Mouse (Mus musculus) C2C12 (cell line): Measurements from ENCODE around the gene Lsp1. TPM values are rescaled to one million over a fixed set of nuclear protein-coding genes. Genes with fewer than 3 reads are reported as not detected.

Experiments
- H3K27me3 ChIP-seq: one replicate; pipeline ENCODE4 v1.6.1; 2011; ENCODE audit not compliant: control insufficient read depth, insufficient read depth, insufficient read length
- H3K36me3 ChIP-seq: one replicate; pipeline ENCODE4 v1.6.1; 2011; ENCODE audit not compliant: control insufficient read depth, insufficient read depth
- H3K4me3 ChIP-seq: one replicate; pipeline ENCODE4 v1.5.1; 2011; ENCODE audit warnings: mild to moderate bottlenecking, control low read depth; ENCODE audit not compliant: poor library complexity, insufficient read depth, severe bottlenecking
- H3K79me2 ChIP-seq: one replicate; pipeline ENCODE4 v1.6.1; 2011; ENCODE audit not compliant: control insufficient read depth, insufficient read depth
- H3K79me3 ChIP-seq: one replicate; pipeline ENCODE4 v1.6.1; 2011; ENCODE audit warnings: low read depth, control low read depth
- H3ac ChIP-seq: one replicate; pipeline ENCODE3; 2011; ENCODE audit warnings: low read depth; ENCODE audit not compliant: control insufficient read depth, insufficient read length
- CEBPB ChIP-seq: IDR thresholded peaks from one replicate; pipeline ENCODE4 v1.6.1; 2011; ENCODE audit warnings: low read depth, mild to moderate bottlenecking, control low read depth, moderate library complexity
- CTCF ChIP-seq: IDR thresholded peaks from one replicate; pipeline ENCODE4 v1.5.1; 2011; ENCODE audit not compliant: control insufficient read depth, insufficient read depth, insufficient read length
- FOSL1 ChIP-seq: IDR thresholded peaks from one replicate; pipeline ENCODE4 v1.8.0; 2011; ENCODE audit warnings: mild to moderate bottlenecking, low read length; ENCODE audit not compliant: poor library complexity, insufficient read depth, severe bottlenecking
- MAX ChIP-seq: IDR thresholded peaks from one replicate; pipeline ENCODE4 v1.6.1; 2011; ENCODE audit warnings: mild to moderate bottlenecking, control low read depth
- MYOD1 ChIP-seq: IDR thresholded peaks from one replicate; pipeline ENCODE4 v1.6.1; 2011; ENCODE audit warnings: low read depth; ENCODE audit not compliant: control insufficient read depth, insufficient read length
- MYOG ChIP-seq: IDR thresholded peaks from one replicate; pipeline ENCODE4 v1.6.1; 2011; ENCODE audit not compliant: control insufficient read depth, insufficient read length; ENCODE audit errors: extremely low read depth
- USF1 ChIP-seq: IDR thresholded peaks from one replicate; pipeline ENCODE4 v1.6.1; 2011; ENCODE audit warnings: low read depth, mild to moderate bottlenecking, control low read depth, moderate library complexity
- polyA plus RNA-seq: library from polyadenylated mRNA; unstranded; fragments of >200 nt; fragmentation: generic; extraction: Trizol; gene quantifications from one replicate; pipeline ENCODE4 v1.2.1, GENCODE M21; 2012; ENCODE audit warnings: missing spikeins

Gene Lsp1
- polyA plus RNA-seq, 1 experiment: 96.1 TPM

GRCm38 (mm10) chr7:142538766-142539165 lies 78.2 kb downstream of the Lsp1 start:
- TF ChIP-seq CEBPB (no peak), MAX (no peak), MYOG (no peak)
- H3ac ChIP-seq: no peak overlapping the region
- no peak overlapping the region for H3K4me3 ChIP-seq
- H3K27me3 ChIP-seq: no peaks in the 10 kb centered on the region
- H3K79me3 ChIP-seq: no peaks in the 10 kb centered on the region
- no peaks in the 10 kb centered on the region for H3K36me3 ChIP-seq
- peaks cover 5% of the 10 kb centered on the region for H3K79me2 ChIP-seq

GRCm38 (mm10) chr7:142539828-142540227 lies 79.2 kb downstream of the Lsp1 start:
- Histone ChIP-seq H3K79me3 (no peaks in the 10 kb centered on the region), H3K4me3 (no peak overlapping the region), H3K79me2 (no peaks in the 10 kb centered on the region), H3K27me3 (no peaks in the 10 kb centered on the region), H3K36me3 (no peaks in the 10 kb centered on the region), H3ac (no peak overlapping the region)
- TF ChIP-seq CTCF: no peak
- TF ChIP-seq CEBPB: no peak
- TF ChIP-seq MYOD1: no peak
- no peak for TF ChIP-seq MAX
- TF ChIP-seq USF1: no peak
- TF ChIP-seq MYOG: no peak
- no peak for TF ChIP-seq FOSL1

GRCm38 (mm10) chr7:142542771-142543303 lies 82.2 kb downstream of the Lsp1 start:
- Histone ChIP-seq H3K79me2 (no peaks in the 10 kb centered on the region), H3K4me3 (no peak overlapping the region), H3K79me3 (no peaks in the 10 kb centered on the region), H3K27me3 (no peaks in the 10 kb centered on the region), H3ac (no peak overlapping the region), H3K36me3 (no peaks in the 10 kb centered on the region)
- TF ChIP-seq MYOD1 (no peak), USF1 (no peak), FOSL1 (no peak), MYOG (no peak), CEBPB (no peak)

Other genes with a start within 250 kb of the Lsp1 start
- not detected for gene Gm7579, start 248.9 kb upstream of the Lsp1 start, polyA plus RNA-seq
- not detected for gene Krtap5-5, start 230.8 kb upstream of the Lsp1 start, polyA plus RNA-seq
- not detected for gene Gm40460, start 219.7 kb upstream of the Lsp1 start, polyA plus RNA-seq
- not detected for gene Gm2431, start 202.5 kb upstream of the Lsp1 start, polyA plus RNA-seq
- gene Gm4559, start 186.4 kb upstream of the Lsp1 start, polyA plus RNA-seq: not detected
- not detected for gene Krtap5-1, start 163.7 kb upstream of the Lsp1 start, polyA plus RNA-seq
- 0.04 TPM for gene Krtap5-4, start 157.3 kb upstream of the Lsp1 start, polyA plus RNA-seq
- gene Ifitm10, start 87.1 kb upstream of the Lsp1 start, polyA plus RNA-seq: 2.0 TPM
- gene Gm49369, start 78.1 kb upstream of the Lsp1 start, polyA plus RNA-seq: not detected
- gene Ctsd, start 72.8 kb upstream of the Lsp1 start, polyA plus RNA-seq: 384 TPM
- 0.07 TPM for gene Syt8, start 26.0 kb upstream of the Lsp1 start, polyA plus RNA-seq
- 7.5 TPM for gene Tnni2, start 19.0 kb upstream of the Lsp1 start, polyA plus RNA-seq
- gene Tnnt3, start 38.0 kb downstream of the Lsp1 start, polyA plus RNA-seq: 6.8 TPM
- gene Mrpl23, start 71.9 kb downstream of the Lsp1 start, polyA plus RNA-seq: 72.2 TPM
- 5.5 TPM for gene Igf2, start 206.0 kb downstream of the Lsp1 start, polyA plus RNA-seq
- 0.01 TPM for gene Gm49394, start 209.1 kb downstream of the Lsp1 start, polyA plus RNA-seq